In genomic region chr10:60003847-60004246, GRCm38 (mm10) we compare ENCODE assay signal across 8 mouse cellular contexts. TPM values are rescaled to one million over a fixed set of nuclear protein-coding genes. Genes with fewer than 3 reads are reported as not detected.
A peak's percentile ranks its signal among the peaks of the same experiment; 100 is the strongest.
DNase-seq lines count a peak whose midpoint lies in the region; ATAC-seq and TF ChIP-seq lines count a peak whose summit lies in the region.

No protein-coding gene starts in this region.

- peak overlapping the region; percentile 76 for H3K9ac ChIP-seq in heart, embryonic 12.5 days
- H3K9ac ChIP-seq in forebrain, embryonic 15.5 days (replicated peaks): peak overlapping the region; percentile 82
- peak overlapping the region; percentile 77 for H3K9ac ChIP-seq in liver, embryonic 15.5 days

- peak overlapping the region; percentile 86 for H3K4me2 ChIP-seq in heart, embryonic 12.5 days
- H3K4me2 ChIP-seq in forebrain, embryonic 15.5 days (replicated peaks): peak overlapping the region; percentile 79
- H3K4me2 ChIP-seq in liver, embryonic 15.5 days: peak overlapping the region; percentile 87

- no peaks in the 10 kb centered on the region for H3K27me3 ChIP-seq in heart, embryonic 12.5 days (replicated peaks)
- no peaks in the 10 kb centered on the region for H3K27me3 ChIP-seq in E14TG2a.4 (ENCODE audit: insufficient read depth, low read length)
- H3K27me3 ChIP-seq in forebrain, embryonic 15.5 days: no peaks in the 10 kb centered on the region
- H3K27me3 ChIP-seq in liver, embryonic 15.5 days: no peaks in the 10 kb centered on the region

- H3K4me3 ChIP-seq in heart, embryonic 12.5 days: peak overlapping the region; percentile 81
- peak overlapping the region; percentile 89 for H3K4me3 ChIP-seq in E14TG2a.4 (replicated peaks; ENCODE audit: low read length)
- H3K4me3 ChIP-seq in forebrain, embryonic 15.5 days: peak overlapping the region; percentile 73
- peak overlapping the region; percentile 78 for H3K4me3 ChIP-seq in liver, embryonic 15.5 days (replicated peaks)

- intact Hi-C loops in heart, postnatal 25 days (cut with DNase I): loop anchor here (5.0 kb wide), 1 partner anchor 63 kb away; no protein-coding TSS in a partner anchor

- TF ChIP-seq CTCF in E14TG2a.4 (conservative IDR thresholded peaks at IDR 0.05; ENCODE audit: low read length): no peak

- ATAC-seq in heart, embryonic 12.5 days (ENCODE audit: insufficient number of reproducible peaks, low FRiP score): no peak
- no peak for ATAC-seq in forebrain, embryonic 15.5 days (replicated peaks)
- ATAC-seq in liver, embryonic 15.5 days (ENCODE audit: insufficient read depth): no peak

- WGBS in heart, embryonic 12.5 days: 74% methylated on average over 9 of the region's 9 CpGs
- WGBS in forebrain, embryonic 15.5 days: 69% methylated on average over 9 of the region's 9 CpGs
- 64% methylated on average over 9 of the region's 9 CpGs for WGBS in liver, embryonic 15.5 days (ENCODE audit: insufficient replicate concordance)

- H3K9me3 ChIP-seq in heart, embryonic 12.5 days (replicated peaks): no peaks in the 10 kb centered on the region
- H3K9me3 ChIP-seq in E14TG2a.4 (ENCODE audit: low read length): no peaks in the 10 kb centered on the region
- no peaks in the 10 kb centered on the region for H3K9me3 ChIP-seq in forebrain, embryonic 15.5 days
- H3K9me3 ChIP-seq in liver, embryonic 15.5 days (replicated peaks): no peaks in the 10 kb centered on the region

- peak overlapping the region; percentile 97 for H3K27ac ChIP-seq in heart, embryonic 12.5 days (ENCODE audit: poor library complexity, severe bottlenecking)
- peak overlapping the region; percentile 99 for H3K27ac ChIP-seq in forebrain, embryonic 15.5 days (replicated peaks)
- H3K27ac ChIP-seq in liver, embryonic 15.5 days (replicated peaks): peak overlapping the region; percentile 100

- H3K36me3 ChIP-seq in heart, embryonic 12.5 days: peaks cover 23% of the 10 kb centered on the region
- peaks cover 42% of the 10 kb centered on the region for H3K36me3 ChIP-seq in E14TG2a.4 (ENCODE audit: insufficient read depth, low read length)
- peaks cover 8% of the 10 kb centered on the region for H3K36me3 ChIP-seq in forebrain, embryonic 15.5 days
- H3K36me3 ChIP-seq in liver, embryonic 15.5 days (replicated peaks): peaks cover 25% of the 10 kb centered on the region; the same call in 1 of the 2 replicates

- peaks cover 18% of the 10 kb centered on the region for H3K4me1 ChIP-seq in heart, embryonic 12.5 days (replicated peaks)
- H3K4me1 ChIP-seq in E14TG2a.4 (replicated peaks; ENCODE audit: low read depth, low read length): peaks cover 34% of the 10 kb centered on the region
- peaks cover 24% of the 10 kb centered on the region for H3K4me1 ChIP-seq in forebrain, embryonic 15.5 days
- peaks cover 41% of the 10 kb centered on the region for H3K4me1 ChIP-seq in liver, embryonic 15.5 days (replicated peaks)

- DNase-seq in heart, postnatal 25 days (ENCODE audit: low spot score): no peak
- DNase-seq in spleen, adult 18-20 months: no peak
- no peak for DNase-seq in spleen, postnatal 4 days (ENCODE audit: low spot score in 2 of 2)
- DNase-seq in layer of hippocampus, adult 9-10 months (ENCODE audit: low spot score): no peak

RNA-seq across cellular contexts. Expression of gene Anapc16, which starts 0.9 kb away (rescaled TPM):
- 79.4 and 84.7 TPM in 2 replicates for polyA plus RNA-seq in heart, embryonic 12.5 days (2016; fragmentation: Nextera tagmentation; extraction: Ambion mirVana)
- 10 to 100 TPM; 62.1 to 67.4 TPM for total RNA-seq in heart, postnatal 25 days (2021)
- polyA plus RNA-seq in forebrain, embryonic 15.5 days (2015; fragmentation: Nextera tagmentation; extraction: Ambion mirVana): 117 TPM in 2 replicates
- 37.5 and 39.0 TPM in 2 replicates for polyA plus RNA-seq in liver, embryonic 15.5 days (2015; fragmentation: Nextera tagmentation; extraction: Ambion mirVana)

RNA-seq across cellular contexts. Expression of gene Ascc1, which starts 1.2 kb away (rescaled TPM):
- 33.2 and 33.8 TPM in 2 replicates for polyA plus RNA-seq in heart, embryonic 12.5 days (2016; fragmentation: Nextera tagmentation; extraction: Ambion mirVana)
- total RNA-seq in heart, postnatal 25 days (2021): 10 to 100 TPM; 20.5 to 23.1 TPM
- 47.9 and 48.9 TPM in 2 replicates for polyA plus RNA-seq in forebrain, embryonic 15.5 days (2015; fragmentation: Nextera tagmentation; extraction: Ambion mirVana)
- polyA plus RNA-seq in liver, embryonic 15.5 days (2015; fragmentation: Nextera tagmentation; extraction: Ambion mirVana): 15.7 and 16.5 TPM in 2 replicates

RNA-seq across cellular contexts. Expression of gene Ddit4, which starts 52.2 kb away (rescaled TPM):
- 23.9 and 25.7 TPM in 2 replicates for polyA plus RNA-seq in heart, embryonic 12.5 days (2016; fragmentation: Nextera tagmentation; extraction: Ambion mirVana)
- 10 to 100 TPM; 41.8 to 77.1 TPM for total RNA-seq in heart, postnatal 25 days (2021)
- polyA plus RNA-seq in forebrain, embryonic 15.5 days (2015; fragmentation: Nextera tagmentation; extraction: Ambion mirVana): 90.0 and 92.5 TPM in 2 replicates
- polyA plus RNA-seq in liver, embryonic 15.5 days (2015; fragmentation: Nextera tagmentation; extraction: Ambion mirVana): 5.6 and 6.6 TPM in 2 replicates
